Mouse (Mus musculus) R1 (cell line): ENCODE measurements around the gene Gltp.

ENCODE experiments used
- DNase-seq: peaks from one replicate; pipeline ENCODE4 v3.0.0-alpha.2; 2018; ENCODE audit warnings: low read depth, low spot score

The Gltp gene

GRCm38 (mm10) chr5:114702403-114703392, 11.9 kb upstream of the Gltp start:
- peak; percentile 69 for DNase-seq

GRCm38 (mm10) chr5:114699015-114699414, 8.2 kb upstream of the Gltp start:
- DNase-seq: peak; percentile 47

GRCm38 (mm10) chr5:114698044-114698746, 7.4 kb upstream of the Gltp start:
- DNase-seq: no peak

GRCm38 (mm10) chr5:114696939-114697338, 6.2 kb upstream of the Gltp start:
- peak; percentile 97 for DNase-seq

- peak; percentile 47 for DNase-seq
Observed at GRCm38 (mm10) chr5:114695775-114696174, 5.0 kb upstream of the Gltp start.

GRCm38 (mm10) chr5:114689700-114690366, 951 bp downstream of the Gltp start:
- DNase-seq: peak; percentile 67

GRCm38 (mm10) chr5:114688703-114689102, 2.1 kb downstream of the Gltp start:
- DNase-seq: no peak

GRCm38 (mm10) chr5:114687901-114688300, 2.9 kb downstream of the Gltp start:
- peak; percentile 84 for DNase-seq

- no peak for DNase-seq
Observed at GRCm38 (mm10) chr5:114686726-114687210, 4.0 kb downstream of the Gltp start.

GRCm38 (mm10) chr5:114685986-114686385, 4.8 kb downstream of the Gltp start:
- DNase-seq: no peak

- no peak for DNase-seq
Observed at GRCm38 (mm10) chr5:114681717-114682116, 9.1 kb downstream of the Gltp start.

- no peak for DNase-seq
Observed at GRCm38 (mm10) chr5:114680676-114681285, 10.0 kb downstream of the Gltp start.

GRCm38 (mm10) chr5:114679841-114680591, 10.8 kb downstream of the Gltp start:
- DNase-seq: no peak

- peak; percentile 58 for DNase-seq
Observed at GRCm38 (mm10) chr5:114674594-114674993, 16.2 kb downstream of the Gltp start.

GRCm38 (mm10) chr5:114673114-114673513, 17.7 kb downstream of the Gltp start:
- peak; percentile 43 for DNase-seq

- no peak for DNase-seq
Observed at GRCm38 (mm10) chr5:114669014-114669413, 21.8 kb downstream of the Gltp start.

- DNase-seq: peak; percentile 95
Observed at GRCm38 (mm10) chr5:114667228-114667856, 23.4 kb downstream of the Gltp start.

GRCm38 (mm10) chr5:114666659-114667058, 24.1 kb downstream of the Gltp start:
- DNase-seq: no peak

- peak; percentile 44 for DNase-seq
Observed at GRCm38 (mm10) chr5:114664750-114665149, 26.0 kb downstream of the Gltp start.

- DNase-seq: peak; percentile 49
Observed at GRCm38 (mm10) chr5:114664139-114664538, 26.6 kb downstream of the Gltp start.
